Mouse (Mus musculus): ENCODE results near the gene Slc35b1. TPM values are rescaled to one million over a fixed set of nuclear protein-coding genes. Genes with fewer than 3 reads are reported as not detected.
A peak's percentile ranks its signal among the peaks of the same experiment; 100 is the strongest.

Slc35b1 gene
- polyA plus RNA-seq, 1 experiment from 2014 or later, result 174 TPM

DNA sequence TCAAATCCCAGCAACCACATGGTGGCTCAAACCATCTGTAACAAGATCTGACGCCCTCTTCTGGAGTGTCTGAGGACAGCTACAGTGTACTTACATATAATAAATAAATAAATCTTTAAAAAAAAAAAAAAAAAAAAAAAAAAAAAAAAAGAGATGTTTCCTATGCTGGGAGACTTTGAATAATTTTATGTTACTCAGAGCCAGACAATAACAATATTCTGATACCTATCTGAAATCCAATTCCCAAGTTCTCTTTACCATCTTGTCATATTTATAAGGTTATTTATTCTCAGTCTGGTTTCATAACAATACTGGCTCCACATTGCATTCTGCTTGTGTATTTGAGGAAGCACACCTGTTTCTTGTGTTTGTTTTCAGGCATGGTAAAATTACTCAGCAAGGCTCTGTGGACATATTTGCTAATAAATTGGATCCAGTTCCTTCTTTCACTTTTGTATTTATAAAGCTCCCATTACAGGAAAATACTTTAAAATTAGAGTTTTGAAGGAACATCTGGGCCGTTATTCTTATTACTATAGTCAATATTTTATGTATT lies 36.5 kb downstream of the Slc35b1 start:
- Histone ChIP-seq H3K4me1 (ENCODE audit: control insufficient read depth, insufficient read depth, low read length) (peaks cover 4% of the 10 kb centered on the region), H3K4me2 (ENCODE audit: low read length) (no peak overlapping the region), H3K27me3 (replicated peaks; ENCODE audit: control insufficient read depth, insufficient read depth, low read length) (no peaks in the 10 kb centered on the region), H3K4me3 (ENCODE audit: low read depth, low read length) (no peak overlapping the region), H3K9ac (ENCODE audit: low read length) (no peak overlapping the region), H3K27ac (ENCODE audit: low read depth, low read length) (no peak overlapping the region), H3K9me3 (replicated peaks; ENCODE audit: control insufficient read depth, low read length) (no peaks in the 10 kb centered on the region), H3K36me3 (ENCODE audit: control insufficient read depth, insufficient read depth, low read length) (no peaks in the 10 kb centered on the region)
- WGBS, result 85% methylated on average over 2 of the region's 2 CpGs
- DNase-seq (ENCODE audit: low spot score) (no peak), ATAC-seq (no peak)

DNA sequence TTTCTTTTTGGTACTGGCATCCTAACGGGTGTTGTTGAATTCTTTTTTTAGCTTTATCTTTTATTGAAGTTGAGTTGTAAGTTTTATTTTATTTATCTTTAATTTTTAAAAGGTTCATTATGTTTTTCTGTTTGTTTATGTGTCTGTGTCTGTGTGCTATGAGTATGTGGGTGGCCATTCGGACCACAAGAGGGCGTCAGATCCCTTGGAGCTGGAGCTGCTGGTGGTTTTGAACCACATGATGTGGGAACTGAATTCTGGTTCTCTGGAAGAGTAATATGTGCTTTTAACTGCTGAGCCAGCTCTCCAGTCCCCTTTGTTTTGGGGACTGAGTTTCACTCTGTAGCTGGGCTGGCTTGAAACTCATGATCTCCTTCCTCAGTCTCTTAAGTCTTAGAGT lies 39.0 kb downstream of the Slc35b1 start:
- Histone ChIP-seq H3K4me2 (ENCODE audit: low read length) (no peak overlapping the region), H3K4me1 (ENCODE audit: control insufficient read depth, insufficient read depth, low read length) (no peaks in the 10 kb centered on the region), H3K9ac (ENCODE audit: low read length) (no peak overlapping the region), H3K27ac (ENCODE audit: low read depth, low read length) (no peak overlapping the region), H3K4me3 (ENCODE audit: low read depth, low read length) (no peak overlapping the region), H3K9me3 (replicated peaks; ENCODE audit: control insufficient read depth, low read length) (no peaks in the 10 kb centered on the region), H3K36me3 (ENCODE audit: control insufficient read depth, insufficient read depth, low read length) (no peaks in the 10 kb centered on the region), H3K27me3 (replicated peaks; ENCODE audit: control insufficient read depth, insufficient read depth, low read length) (no peaks in the 10 kb centered on the region)
- ATAC-seq (no peak), DNase-seq (ENCODE audit: low spot score) (no peak)
- 90% methylated on average over 3 of the region's 3 CpGs for WGBS

DNA sequence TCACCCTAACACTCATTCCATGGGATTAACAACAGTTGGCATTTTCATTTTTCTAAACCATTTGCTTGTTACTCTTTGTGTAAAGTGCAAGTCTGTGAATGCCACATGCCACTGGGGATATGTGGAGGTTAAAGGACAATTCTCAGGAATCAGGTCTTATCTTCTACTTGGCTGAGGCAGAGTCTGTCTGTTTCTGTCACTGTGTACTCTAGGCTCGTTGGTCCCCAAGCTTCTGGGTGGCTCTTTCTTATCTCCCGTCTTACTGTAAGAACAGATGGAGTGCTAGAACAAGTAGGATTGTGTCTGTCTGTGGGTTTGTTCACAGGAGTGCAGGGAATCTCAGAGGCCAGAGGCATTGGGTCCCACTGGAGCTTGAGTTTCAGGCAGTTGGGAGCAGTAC lies 46.9 kb downstream of the Slc35b1 start:
- Histone ChIP-seq H3K27ac (ENCODE audit: low read depth, low read length) (no peak overlapping the region), H3K4me1 (ENCODE audit: control insufficient read depth, insufficient read depth, low read length) (no peaks in the 10 kb centered on the region), H3K36me3 (ENCODE audit: control insufficient read depth, insufficient read depth, low read length) (no peaks in the 10 kb centered on the region), H3K27me3 (replicated peaks; ENCODE audit: control insufficient read depth, insufficient read depth, low read length) (no peaks in the 10 kb centered on the region), H3K4me3 (ENCODE audit: low read depth, low read length) (no peak overlapping the region), H3K9ac (ENCODE audit: low read length) (no peak overlapping the region), H3K9me3 (replicated peaks; ENCODE audit: control insufficient read depth, low read length) (no peaks in the 10 kb centered on the region), H3K4me2 (ENCODE audit: low read length) (no peak overlapping the region)
- ATAC-seq (no peak), DNase-seq (ENCODE audit: low spot score) (no peak)
- 90% methylated on average over 2 of the region's 2 CpGs for WGBS

DNA sequence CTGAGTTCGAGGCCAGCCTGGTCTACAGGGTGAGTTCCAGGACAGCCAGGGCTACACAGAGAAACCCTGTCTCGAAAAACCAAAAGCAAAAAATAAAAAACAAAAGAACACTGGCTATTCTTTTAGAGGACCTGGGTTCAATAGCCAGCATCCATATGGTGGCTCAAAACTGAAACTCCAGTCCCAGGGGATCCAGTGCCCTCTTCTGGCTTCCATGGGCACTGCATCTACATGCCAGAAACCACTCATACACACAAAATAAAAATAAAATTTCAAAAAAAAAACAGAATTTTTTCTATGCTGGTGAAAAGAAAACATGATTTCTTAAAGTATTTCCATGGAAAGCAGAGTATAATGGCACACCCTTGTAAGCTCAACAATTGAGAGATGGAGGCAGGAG lies 47.7 kb downstream of the Slc35b1 start:
- Histone ChIP-seq H3K4me1 (ENCODE audit: control insufficient read depth, insufficient read depth, low read length) (no peaks in the 10 kb centered on the region), H3K9me3 (replicated peaks; ENCODE audit: control insufficient read depth, low read length) (no peaks in the 10 kb centered on the region), H3K27me3 (replicated peaks; ENCODE audit: control insufficient read depth, insufficient read depth, low read length) (no peaks in the 10 kb centered on the region), H3K4me2 (ENCODE audit: low read length) (no peak overlapping the region), H3K9ac (ENCODE audit: low read length) (no peak overlapping the region), H3K27ac (ENCODE audit: low read depth, low read length) (no peak overlapping the region), H3K36me3 (ENCODE audit: control insufficient read depth, insufficient read depth, low read length) (no peaks in the 10 kb centered on the region), H3K4me3 (ENCODE audit: low read depth, low read length) (no peak overlapping the region)
- 84% methylated on average over 2 of the region's 2 CpGs for WGBS
- DNase-seq (ENCODE audit: low spot score) (peak; percentile 29), ATAC-seq (no peak)

Other genes with a start within 250 kb of the Slc35b1 start
- 0.11 TPM in 1 of 2 replicates, not detected in the other for gene Dlx4, start 238.4 kb upstream of the Slc35b1 start, polyA plus RNA-seq (2014; fragmentation: Nextera tagmentation; extraction: Ambion mirVana)
- gene Tac4, start 123.2 kb upstream of the Slc35b1 start, polyA plus RNA-seq (2014; fragmentation: Nextera tagmentation; extraction: Ambion mirVana), result not detected in 2 replicates
- gene Kat7, start 74.4 kb upstream of the Slc35b1 start, polyA plus RNA-seq (2014; fragmentation: Nextera tagmentation; extraction: Ambion mirVana), result 66.5 and 68.0 TPM in 2 replicates
- gene Fam117a, start 47.7 kb upstream of the Slc35b1 start, polyA plus RNA-seq (2014; fragmentation: Nextera tagmentation; extraction: Ambion mirVana), result 3.3 and 4.0 TPM in 2 replicates
- gene Spop, start 29.4 kb downstream of the Slc35b1 start, polyA plus RNA-seq (2014; fragmentation: Nextera tagmentation; extraction: Ambion mirVana), result 62.0 and 96.6 TPM in 2 replicates
- 7.8 and 10.3 TPM in 2 replicates for gene Nxph3, start 129.9 kb downstream of the Slc35b1 start, polyA plus RNA-seq (2014; fragmentation: Nextera tagmentation; extraction: Ambion mirVana)
- 5.0 and 7.8 TPM in 2 replicates for gene Ngfr, start 203.0 kb downstream of the Slc35b1 start, polyA plus RNA-seq (2014; fragmentation: Nextera tagmentation; extraction: Ambion mirVana)